Mouse (Mus musculus) heart, postnatal 10 days (tissue): ENCODE measurements around the gene Ryr1. TPM values are rescaled to one million over a fixed set of nuclear protein-coding genes. Genes with fewer than 3 reads are reported as not detected.
"Not testable (repeated sequence)": the region's sequence is repeated elsewhere in the genome, so short reads cannot be mapped to it uniquely, and the experiment has no call there.

Experiments used
- DNase-seq, 2 experiments: peaks; one replicate each; pipeline ENCODE4 v3.0.0; 2021
- intact Hi-C: fragments of 180-260 bp; cut with DNase I; formaldehyde crosslinking; loops from one replicate; pipeline ENCODE4 v1.15.1; 2025
- total RNA-seq, 2 experiments: library from RNA; stranded (reverse); gene quantifications; 2 replicates each; pipeline ENCODE4 v1.2.3; 2021

The Ryr1 gene
- total RNA-seq, 2 experiments from 2014 or later: 0.07 TPM; not detected in 1

DNA sequence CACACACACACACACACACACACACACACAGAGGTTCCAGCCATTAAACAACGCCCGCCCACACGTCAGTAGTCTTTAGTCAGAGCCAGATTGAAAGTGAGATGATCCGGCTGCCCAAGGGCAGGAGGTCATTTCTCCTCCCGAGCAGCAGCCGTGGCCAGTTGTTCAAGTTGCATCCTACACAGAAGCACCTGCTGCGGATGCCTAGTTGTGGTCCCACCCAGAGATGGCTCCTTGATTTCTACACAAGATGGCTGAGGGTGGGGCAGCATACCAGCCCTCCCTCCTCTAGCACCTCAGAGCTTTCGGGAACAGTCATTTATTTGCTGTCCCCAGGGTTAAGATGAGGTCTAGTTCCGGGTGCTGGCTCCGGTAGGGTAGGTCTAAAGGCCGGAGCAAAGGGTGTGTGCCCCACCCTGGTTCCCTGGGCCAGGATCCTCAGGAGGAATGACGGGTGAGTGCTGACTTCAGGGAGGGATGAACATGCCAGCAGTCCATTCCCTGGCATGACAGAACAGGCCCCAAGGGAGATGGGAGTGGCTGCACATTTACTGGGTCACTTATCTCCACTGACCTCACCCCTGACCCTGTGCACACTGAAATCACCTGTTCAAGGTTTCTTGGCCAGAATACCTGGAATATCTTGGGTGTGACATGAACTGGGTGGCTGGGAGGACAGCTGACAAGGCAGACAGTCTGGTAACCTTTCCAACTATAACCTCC, 155.1 kb downstream of the Ryr1 start:
- no peak for DNase-seq

DNA sequence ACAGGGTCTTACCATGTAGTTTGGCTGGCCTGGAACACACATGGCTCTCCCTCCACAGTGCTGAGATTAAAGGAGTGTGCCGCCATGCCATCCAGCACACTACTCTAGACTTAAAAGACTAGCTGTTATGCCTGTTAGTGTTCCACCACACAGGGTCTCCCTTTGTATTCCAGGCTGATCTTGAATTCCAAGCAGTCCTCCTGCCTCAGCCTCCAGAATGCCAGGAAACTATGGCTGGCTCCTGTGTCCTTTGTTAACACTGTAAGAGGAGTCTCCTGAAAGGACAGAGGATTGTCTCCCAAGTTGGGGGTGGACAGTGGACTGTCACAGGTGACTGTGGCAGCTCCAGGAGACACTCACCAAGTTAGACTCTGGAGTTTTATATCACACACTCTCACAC, 155.7 kb downstream of the Ryr1 start:
- intact Hi-C loops: no loop called here
- no peak for DNase-seq

More for the DNA sequence above, 155.1 kb downstream of the Ryr1 start:
- intact Hi-C loops: loop anchor here (5.0 kb wide), 2 partner anchors 33 to 178 kb away; no protein-coding TSS in a partner anchor

DNA sequence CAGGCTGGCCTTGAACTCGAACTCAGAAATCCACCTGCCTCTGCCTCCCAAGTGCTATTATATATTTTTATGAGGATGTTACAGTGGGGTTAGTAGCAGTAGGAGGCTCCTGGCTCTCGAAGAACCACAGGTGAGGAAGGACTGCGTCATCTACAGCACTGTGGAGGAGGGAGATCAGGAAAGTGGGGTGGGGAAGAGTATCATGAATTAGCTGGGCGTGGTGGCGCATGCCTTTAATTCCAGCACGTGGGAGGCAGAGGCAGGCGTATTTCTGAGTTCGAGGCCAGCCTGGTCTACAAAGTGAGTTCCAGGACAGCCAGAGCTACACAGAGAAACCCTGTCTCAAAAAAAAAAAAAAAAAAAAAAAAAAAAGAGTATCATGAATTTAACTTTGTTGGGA, 156.9 kb downstream of the Ryr1 start:
- DNase-seq, intact Hi-C loops: not testable (repeated sequence)

DNA sequence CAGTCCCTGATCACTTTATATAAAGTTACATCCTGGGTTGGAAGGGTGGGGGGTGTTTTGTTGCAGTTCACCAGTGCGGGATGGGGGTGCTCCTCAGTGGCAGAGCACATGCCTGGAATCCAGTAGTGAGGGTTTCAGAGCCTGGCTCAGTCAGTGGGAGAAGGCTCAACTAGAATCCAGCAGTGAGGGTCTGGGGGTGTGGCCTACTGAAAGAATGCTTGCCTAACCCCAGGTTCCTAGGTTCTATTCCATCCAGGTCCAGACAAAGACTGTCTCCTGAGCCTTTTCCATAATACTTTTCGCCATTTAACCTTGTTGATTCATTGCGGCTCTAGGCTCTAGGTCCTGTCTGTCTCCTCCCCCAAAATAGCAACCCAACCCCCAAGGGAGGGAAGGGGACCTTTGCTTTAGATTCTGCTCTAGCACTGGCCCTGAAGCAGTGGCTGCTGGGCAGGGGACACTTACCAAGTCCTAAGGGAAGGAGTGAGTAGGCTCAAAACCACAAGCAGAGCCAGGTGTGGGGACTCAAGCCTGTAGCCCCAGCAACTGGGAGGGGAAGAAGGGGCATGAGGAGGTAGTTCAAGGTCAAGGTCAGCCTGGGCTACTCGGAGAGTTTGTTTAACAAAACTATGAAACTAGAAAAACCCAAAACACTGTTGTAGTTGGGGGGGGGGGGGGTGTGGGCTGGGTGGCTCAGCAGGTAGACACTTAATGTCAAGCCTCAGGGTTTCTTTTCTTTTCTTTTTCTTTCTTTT, 158.1 kb downstream of the Ryr1 start:
- intact Hi-C loops: no loop called here
- no peak for DNase-seq

DNA sequence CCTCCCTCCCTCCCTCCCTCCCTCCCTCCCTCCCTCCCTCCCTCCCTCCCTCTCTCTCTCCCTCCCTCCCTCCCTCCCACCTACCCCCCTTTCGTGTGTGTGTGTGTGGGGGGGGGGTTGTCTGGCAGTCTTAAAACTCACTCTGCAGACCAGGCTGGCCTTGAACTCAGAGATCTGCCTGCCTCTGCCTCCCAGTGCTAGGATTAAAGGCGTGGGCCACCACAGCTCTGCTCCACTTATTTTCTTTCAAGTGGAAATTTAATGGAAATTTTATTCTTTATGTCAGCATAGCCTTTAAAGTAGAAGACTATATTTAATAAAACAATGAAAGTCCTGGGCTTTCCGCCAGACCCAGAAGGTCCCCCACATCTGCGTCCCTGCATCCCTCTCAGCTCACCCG, 158.8 kb downstream of the Ryr1 start:
- DNase-seq: no peak
- intact Hi-C loops: no loop called here

DNA sequence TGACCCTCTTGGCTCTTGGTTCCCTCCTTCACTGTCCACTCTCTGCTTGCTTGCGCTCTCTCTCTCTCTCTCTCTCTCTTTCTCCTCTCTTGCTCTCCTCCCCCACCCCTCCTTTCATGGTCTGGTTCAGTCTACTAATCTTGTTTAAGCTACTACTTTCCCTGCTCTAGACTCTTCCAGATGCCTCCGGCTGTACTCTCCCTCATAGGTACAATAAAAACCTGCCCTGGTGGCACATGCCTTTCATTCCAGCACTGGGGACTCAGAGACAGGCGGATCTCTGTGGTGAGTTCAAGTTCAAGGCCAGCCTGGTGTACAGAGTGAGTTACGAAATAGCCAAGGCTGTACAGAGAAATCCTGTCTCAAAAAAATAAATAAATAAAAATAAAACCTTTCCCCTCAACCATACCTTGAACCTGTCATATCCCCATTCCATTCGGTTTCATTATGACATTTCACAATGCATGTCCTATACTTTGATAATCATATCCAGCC, 159.6 kb downstream of the Ryr1 start:
- intact Hi-C loops: no loop called here
- DNase-seq: no peak

DNA sequence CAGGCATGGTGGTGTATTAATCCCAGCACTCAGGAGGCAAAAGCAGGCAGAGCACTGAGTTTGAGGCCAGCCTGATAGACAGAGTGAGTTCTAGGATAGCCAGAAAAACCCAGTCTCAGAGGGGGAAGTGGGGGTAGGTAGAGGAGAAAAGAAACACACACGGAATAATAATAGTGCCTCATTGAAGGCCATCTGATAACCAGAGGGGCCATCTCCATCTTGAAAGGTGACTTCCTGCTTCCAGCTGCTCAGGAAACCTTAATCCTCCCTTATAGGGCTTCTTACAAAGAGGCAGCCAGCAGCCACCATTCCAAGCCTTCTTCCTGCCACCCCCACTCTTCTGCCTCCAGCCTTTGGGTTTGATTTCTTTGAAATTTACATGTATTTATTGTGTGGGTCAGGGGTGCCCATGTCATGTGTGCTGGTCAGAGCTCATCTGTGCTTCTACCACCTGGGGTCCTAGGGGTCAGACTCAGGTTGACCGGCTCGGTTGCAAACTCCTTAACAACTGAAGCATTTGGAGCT, 161.5 kb downstream of the Ryr1 start:
- DNase-seq: no peak
- intact Hi-C loops: no loop called here

DNA sequence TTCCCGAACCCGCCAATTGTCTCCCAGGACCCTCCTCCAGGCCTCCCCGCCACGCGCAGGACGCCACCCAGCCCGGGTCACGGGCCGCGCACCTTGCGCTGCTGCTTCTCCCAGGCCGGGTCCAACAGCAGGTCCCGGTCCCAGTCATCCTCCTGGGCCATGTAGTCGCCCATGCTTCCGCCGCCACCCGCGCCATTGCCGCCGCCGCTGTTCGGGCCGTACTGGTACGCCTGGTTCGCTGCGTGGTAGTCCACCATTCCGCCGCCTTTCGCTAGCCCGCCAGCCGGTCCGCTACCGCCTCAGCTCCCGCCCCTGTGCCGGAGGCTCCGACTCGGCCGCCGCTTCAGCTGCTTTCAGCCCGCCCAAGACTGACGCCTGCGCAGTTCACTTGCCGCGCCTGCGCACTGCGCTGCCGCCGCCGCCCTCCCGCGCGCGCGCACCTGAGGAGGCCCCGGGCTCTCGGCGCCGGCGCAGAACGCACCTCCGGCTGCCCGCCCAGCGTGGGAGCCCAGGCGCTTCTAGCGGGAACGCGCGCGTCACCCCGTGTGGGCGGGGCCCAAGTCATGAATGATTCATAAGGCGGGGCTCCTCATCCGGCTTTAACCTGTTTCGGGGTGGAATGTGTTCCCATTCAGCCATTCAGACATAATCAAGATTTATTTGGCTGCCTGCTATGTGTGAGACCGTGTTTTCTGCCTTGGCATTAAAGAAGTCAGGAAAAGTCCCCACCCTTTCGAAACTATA, 162.9 kb downstream of the Ryr1 start, which contains the start of gene Actn4:
Actn4 (minus strand) TSS at position 414 of the 744 bp plus-strand sequence.
- DNase-seq: peak; percentile 99

DNA sequence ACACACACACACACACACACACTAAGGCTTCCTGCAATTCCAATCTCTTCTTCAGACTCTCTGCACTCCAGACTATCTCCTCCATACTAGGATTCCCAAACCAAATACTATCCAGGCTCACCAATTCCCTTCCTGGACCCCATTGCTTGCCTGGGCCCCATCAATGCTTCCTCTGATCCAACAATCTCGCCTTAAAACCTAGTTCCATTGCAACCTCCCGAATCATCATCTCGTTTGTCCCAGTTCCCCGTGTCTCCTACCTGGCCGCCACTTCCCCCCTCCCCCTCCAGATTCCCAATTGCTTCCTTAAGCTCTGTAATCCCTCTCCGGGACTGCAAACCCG, 163.4 kb downstream of the Ryr1 start:
- DNase-seq: no peak
- intact Hi-C loops: loop anchor here (1.0 kb wide), 1 partner anchor 18 kb away; no protein-coding TSS in a partner anchor

More for the DNA sequence above, 162.9 kb downstream of the Ryr1 start, which contains the start of gene Actn4:
- intact Hi-C loops: loop anchor here (1.0 kb wide), 1 partner anchor 19 kb away; no protein-coding TSS in a partner anchor

DNA sequence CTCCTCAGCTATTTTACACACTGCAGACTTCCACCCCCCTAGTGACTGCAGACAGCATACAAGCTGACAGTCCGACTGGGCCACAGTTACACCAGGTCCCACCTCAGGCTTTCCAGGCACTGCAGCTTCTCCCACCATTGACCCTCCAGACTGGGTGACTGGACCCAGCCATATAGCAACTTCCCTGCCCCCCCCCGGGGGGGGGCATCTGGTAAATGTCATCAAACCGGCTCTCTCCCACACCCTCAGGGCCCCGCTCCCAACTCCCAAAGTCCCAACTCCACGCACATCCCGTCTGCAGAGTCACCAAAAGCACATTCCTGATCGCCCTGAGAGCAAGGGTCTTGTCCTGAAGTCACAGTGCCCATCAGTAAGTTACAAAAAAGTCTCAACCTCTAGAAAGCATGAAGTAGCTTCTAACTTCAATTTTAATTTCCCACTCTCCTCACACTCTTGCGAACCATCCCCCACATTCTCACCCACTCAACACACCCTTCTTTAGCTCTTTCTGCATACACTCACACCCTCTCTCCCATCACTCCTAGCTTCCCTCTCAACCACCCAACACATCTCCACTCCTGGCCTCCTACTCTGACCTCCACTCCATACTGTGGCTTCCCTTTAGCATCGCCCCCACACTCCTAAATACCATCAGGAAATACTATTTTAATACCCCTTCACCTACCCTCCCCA, 164.5 kb downstream of the Ryr1 start:
- intact Hi-C loops: loop anchor here (1.0 kb wide), 1 partner anchor 17 kb away; no protein-coding TSS in a partner anchor
- DNase-seq: no peak

DNA sequence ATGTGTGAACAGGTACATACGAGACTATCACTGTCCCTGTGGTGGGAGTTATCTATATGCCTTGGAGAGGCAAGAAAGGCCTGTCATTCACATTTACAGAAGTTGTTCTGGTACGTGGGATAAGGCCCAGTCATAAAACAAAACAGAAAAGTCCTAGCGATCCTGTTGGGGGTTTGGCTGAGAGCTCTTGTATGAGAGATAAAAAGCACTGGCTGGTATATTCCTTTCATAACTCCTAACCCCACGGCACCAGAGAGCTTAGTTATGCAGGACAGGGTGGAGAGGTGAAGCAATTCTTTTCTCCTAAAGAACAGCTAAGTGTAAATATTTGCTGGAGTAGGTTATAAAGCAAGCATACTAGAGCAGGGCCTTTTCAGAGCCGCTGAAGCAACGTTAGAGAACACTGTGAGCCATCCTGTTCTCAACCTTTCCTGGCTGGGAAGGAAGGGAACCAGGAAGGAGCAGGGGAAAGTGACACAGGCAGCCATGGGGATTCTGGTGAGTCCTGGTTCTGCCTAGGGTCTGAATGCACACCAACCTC, 165.4 kb downstream of the Ryr1 start:
- intact Hi-C loops: loop anchor here (5.0 to 10.0 kb wide), 2 partner anchors 147 to 585 kb away; partner anchors contain the start of gene Plekhg2
- no peak for DNase-seq

DNA sequence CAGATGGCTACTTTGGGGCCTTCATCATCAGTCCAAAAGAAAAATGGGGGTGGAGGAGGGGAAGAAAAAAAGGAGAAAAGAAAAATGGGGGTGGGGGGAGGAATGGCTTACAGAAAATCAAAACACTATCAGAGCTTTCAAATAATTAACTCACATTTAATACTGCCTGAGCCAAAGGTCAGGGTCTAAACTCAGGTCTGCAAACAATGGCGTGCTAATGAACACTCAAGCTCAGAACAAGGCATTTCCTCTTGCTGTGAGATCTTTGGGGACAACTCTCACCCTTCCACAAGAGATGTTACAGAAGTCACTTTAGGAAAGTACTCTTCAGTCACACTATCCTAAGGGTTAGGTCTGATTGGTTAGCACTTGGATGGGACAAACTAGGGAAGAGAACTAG, 166.2 kb downstream of the Ryr1 start:
- DNase-seq: no peak
- intact Hi-C loops: loop anchor here (5.0 to 10.0 kb wide), 2 partner anchors 146 to 584 kb away; partner anchors contain the start of gene Plekhg2

DNA sequence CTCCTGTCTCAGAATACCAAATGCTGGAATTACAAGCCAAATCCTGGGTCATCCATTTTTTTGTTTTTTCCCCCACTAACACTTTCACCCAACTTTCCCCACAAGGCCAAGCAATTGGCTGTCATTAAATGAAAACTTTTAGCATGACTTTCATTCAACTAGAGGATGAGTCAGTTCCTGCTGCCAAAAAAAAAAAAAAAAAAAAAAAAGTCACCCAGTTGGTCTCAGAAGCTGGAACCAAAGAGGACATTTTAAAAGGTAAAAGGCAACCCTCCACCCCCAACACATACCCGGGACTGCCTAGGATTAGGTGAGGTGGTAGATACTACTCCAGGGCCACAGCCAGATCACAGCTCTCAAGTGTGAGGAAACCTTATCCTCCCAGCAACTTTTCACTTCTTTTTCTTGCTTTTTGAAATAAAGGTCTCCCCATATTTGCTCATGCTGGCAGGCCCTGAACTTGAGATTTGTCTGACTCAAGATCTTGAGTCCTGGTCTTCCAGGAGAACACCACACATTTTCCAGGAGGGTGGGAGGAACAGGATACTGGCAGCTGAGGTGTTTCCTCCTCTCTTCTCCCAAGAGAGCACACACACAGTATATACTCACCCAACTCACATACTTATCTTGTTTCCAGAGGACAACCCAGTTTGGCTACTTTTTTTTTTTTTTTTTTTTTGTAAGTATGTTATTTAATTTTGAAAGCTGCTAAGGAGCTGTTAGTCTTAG, 166.8 kb downstream of the Ryr1 start:
- no peak for DNase-seq
- intact Hi-C loops: loop anchor here (5.0 to 10.0 kb wide), 2 partner anchors 146 to 583 kb away; partner anchors contain the start of gene Plekhg2

DNA sequence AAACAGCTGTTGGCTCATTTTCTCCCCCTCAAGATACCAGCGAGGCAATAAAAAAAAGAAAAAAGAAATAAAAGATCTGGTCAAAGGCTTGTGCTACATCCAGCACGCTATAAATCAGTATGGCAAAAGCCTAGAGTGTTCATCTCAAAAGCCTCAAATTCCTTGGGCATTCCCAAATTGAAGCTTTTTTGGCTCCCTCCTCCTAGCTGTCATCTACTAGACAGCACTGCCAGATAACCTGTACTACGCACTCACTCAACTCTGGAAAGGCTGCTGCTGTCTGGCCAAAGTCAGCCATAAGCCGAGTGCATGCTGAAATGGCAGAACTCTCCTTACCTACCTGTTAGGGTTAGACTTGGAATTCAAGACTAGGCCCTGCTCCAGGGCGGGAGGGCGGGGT, 167.7 kb downstream of the Ryr1 start:
- DNase-seq: no peak
- intact Hi-C loops: loop anchor here (5.0 to 10.0 kb wide), 2 partner anchors 145 to 582 kb away; partner anchors contain the start of gene Plekhg2

DNA sequence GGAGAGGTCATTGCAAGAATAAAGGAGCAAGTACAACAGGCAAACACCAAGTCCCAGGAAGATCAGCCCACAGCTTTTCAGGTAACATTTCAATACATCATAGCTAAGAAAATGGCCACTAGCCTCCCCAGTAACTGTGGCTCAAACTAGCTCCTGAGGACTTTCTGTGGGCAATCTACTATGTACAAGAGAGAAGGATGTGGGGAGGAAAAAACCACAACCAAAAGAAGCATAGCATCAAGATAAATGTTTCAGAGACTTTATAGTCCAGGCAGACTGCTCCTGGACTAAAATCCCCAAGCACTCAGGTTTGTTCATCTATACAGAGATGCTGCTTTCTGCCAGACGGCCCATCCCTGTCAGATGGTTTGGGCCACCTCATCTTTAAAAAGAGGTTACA, 168.7 kb downstream of the Ryr1 start:
- intact Hi-C loops: loop anchor here (5.0 to 10.0 kb wide), 2 partner anchors 144 to 581 kb away; partner anchors contain the start of gene Plekhg2
- DNase-seq: no peak

DNA sequence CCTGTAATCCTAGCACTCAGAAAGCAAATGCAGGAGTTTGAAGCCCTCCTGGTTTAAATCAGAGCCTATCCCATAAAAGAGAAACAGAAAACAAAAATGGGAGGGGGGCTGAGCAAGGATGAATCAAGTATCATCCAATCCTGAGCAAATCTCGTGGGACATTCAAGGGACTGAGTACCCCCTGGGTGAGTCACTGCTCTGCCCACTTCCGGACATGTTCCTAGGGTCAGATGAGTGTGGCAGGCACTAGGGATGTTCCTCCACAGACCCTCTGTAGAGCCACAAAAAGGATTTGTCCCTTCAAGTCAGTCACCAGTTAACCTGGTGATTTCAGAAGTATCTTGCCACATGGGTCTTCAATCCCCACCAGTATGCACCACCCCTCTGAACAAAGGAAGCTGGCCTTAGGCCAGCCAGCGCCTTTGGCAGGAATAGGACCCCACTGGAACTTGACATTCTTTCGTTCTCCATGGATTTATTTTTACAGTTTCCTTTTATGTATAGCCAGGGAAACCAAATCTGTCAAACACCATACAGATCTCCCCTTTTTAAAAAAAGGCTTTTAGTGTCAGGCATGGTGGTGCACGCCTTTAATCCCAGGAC, 169.6 kb downstream of the Ryr1 start:
- DNase-seq: no peak
- intact Hi-C loops: loop anchor here (5.0 to 10.0 kb wide), 2 partner anchors 143 to 581 kb away; partner anchors contain the start of gene Plekhg2

DNA sequence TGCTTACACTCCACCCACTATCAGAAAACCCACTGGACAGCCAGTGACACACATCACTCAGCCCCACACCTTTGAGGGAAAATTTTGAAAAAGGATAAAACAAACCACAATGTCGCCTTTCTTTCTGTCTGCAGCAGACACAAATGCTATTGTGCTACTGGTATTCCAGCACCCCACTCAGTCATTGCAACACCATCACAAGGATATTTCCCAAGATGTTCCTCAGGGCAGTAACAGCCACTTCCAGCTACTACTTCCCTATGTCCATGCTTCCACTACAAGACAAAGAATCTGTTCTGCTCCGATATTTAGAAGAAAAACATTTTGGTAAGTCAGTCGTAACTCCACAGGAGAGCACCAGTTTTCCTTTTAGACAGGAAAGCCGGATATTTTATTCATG, 170.2 kb downstream of the Ryr1 start:
- no peak for DNase-seq
- intact Hi-C loops: loop anchor here (5.0 to 10.0 kb wide), 2 partner anchors 142 to 580 kb away; partner anchors contain the start of gene Plekhg2
